Mouse (Mus musculus) kidney, postnatal 36 days (tissue): ENCODE data around the gene Gng7.

Source experiments
- DNase-seq, 2 experiments: peaks; one replicate each; pipeline ENCODE4 v3.0.0; 2021 to 2022; ENCODE audit warnings: mixed read lengths in 2 of 2

Gene Gng7

GRCm38 (mm10) chr10:80966296-80966695, 48.4 kb downstream of the Gng7 start:
- peak; percentile 68 to 72 for DNase-seq

GRCm38 (mm10) chr10:80963031-80963975, 51.4 kb downstream of the Gng7 start:
- DNase-seq = peak; percentile 73 to 82

GRCm38 (mm10) chr10:80962585-80962984, 52.2 kb downstream of the Gng7 start:
- DNase-seq = no peak

- peak in 1 of 2 experiments; percentile 47 for DNase-seq
Observed at GRCm38 (mm10) chr10:80962051-80962472, 52.7 kb downstream of the Gng7 start.

GRCm38 (mm10) chr10:80960551-80961508, 53.9 kb downstream of the Gng7 start:
- DNase-seq = peak; percentile 76

GRCm38 (mm10) chr10:80958979-80959637, 55.6 kb downstream of the Gng7 start:
- DNase-seq = no peak

GRCm38 (mm10) chr10:80957791-80958190, 57.0 kb downstream of the Gng7 start:
- DNase-seq = no peak

GRCm38 (mm10) chr10:80956901-80957300, 57.8 kb downstream of the Gng7 start:
- DNase-seq = no peak

GRCm38 (mm10) chr10:80956385-80956784, 58.4 kb downstream of the Gng7 start:
- no peak for DNase-seq

- DNase-seq = peak; percentile 51 to 80
Observed at GRCm38 (mm10) chr10:80955536-80955935, 59.2 kb downstream of the Gng7 start.

- no peak for DNase-seq
Observed at GRCm38 (mm10) chr10:80954843-80955242, 59.9 kb downstream of the Gng7 start.

GRCm38 (mm10) chr10:80954415-80954814, 60.3 kb downstream of the Gng7 start:
- DNase-seq = no peak

GRCm38 (mm10) chr10:80952449-80952848, 62.3 kb downstream of the Gng7 start:
- DNase-seq = no peak

GRCm38 (mm10) chr10:80951761-80952390, 62.9 kb downstream of the Gng7 start:
- DNase-seq = no peak

- DNase-seq = no peak
Observed at GRCm38 (mm10) chr10:80950314-80950713, 64.4 kb downstream of the Gng7 start.

GRCm38 (mm10) chr10:80949081-80949480, 65.7 kb downstream of the Gng7 start:
- DNase-seq = no peak

GRCm38 (mm10) chr10:80948570-80948969, 66.2 kb downstream of the Gng7 start:
- peak in 1 of 2 experiments; percentile 61 for DNase-seq

GRCm38 (mm10) chr10:80947802-80948201, 66.9 kb downstream of the Gng7 start:
- DNase-seq = peak; percentile 78 to 87

- peak in 1 of 2 experiments; percentile 14 for DNase-seq
Observed at GRCm38 (mm10) chr10:80946684-80947437, 67.9 kb downstream of the Gng7 start.

- no peak for DNase-seq
Observed at GRCm38 (mm10) chr10:80944231-80944630, 70.5 kb downstream of the Gng7 start.

GRCm38 (mm10) chr10:80943701-80944100, 71.0 kb downstream of the Gng7 start:
- no peak for DNase-seq
